Comparison of ENCODE assay signal across 8 mouse cellular contexts in genomic region chr9:108648611-108649560, GRCm38 (mm10). TPM values are rescaled to one million over a fixed set of nuclear protein-coding genes. Genes with fewer than 3 reads are reported as not detected.
A peak's percentile ranks its signal among the peaks of the same experiment; 100 is the strongest.
DNase-seq lines count a peak whose midpoint lies in the region; ATAC-seq lines count a peak whose summit lies in the region.

Gene Arih2, minus strand, starts transcription at chr9:108649386.

- peaks cover 17% of the 10 kb centered on the region for H3K4me1 ChIP-seq in hindbrain, embryonic 16.5 days (ENCODE audit: control insufficient read depth, insufficient read depth, low read depth, low read length)

- H3K27me3 ChIP-seq in hindbrain, embryonic 16.5 days (replicated peaks; ENCODE audit: control insufficient read depth, insufficient read depth, low read length) = no peaks in the 10 kb centered on the region

- H3K4me3 ChIP-seq in hindbrain, embryonic 16.5 days (ENCODE audit: low read length) = peak within 1 kb of the TSS; percentile 100
- peak within 1 kb of the TSS; percentile 52 for H3K4me3 ChIP-seq in macrophage (ENCODE audit: inconsistent target)

- peak within 1 kb of the TSS; percentile 84 for H3K27ac ChIP-seq in hindbrain, embryonic 16.5 days (ENCODE audit: low read depth, low read length)
- H3K27ac ChIP-seq in macrophage = peak within 1 kb of the TSS; percentile 83

- peak; percentile 94 for DNase-seq in T-cell, adult 2 months (ENCODE audit: low spot score)
- peak; percentile 89 to 91 for DNase-seq in cerebellum, postnatal 36 days
- DNase-seq in gastrocnemius, adult 18-20 months (ENCODE audit: low spot score) = peak; percentile 91
- peak; percentile 90 to 93 for DNase-seq in left cerebral cortex, adult 18-20 months (ENCODE audit: low spot score in 2 of 2)
- DNase-seq in right cerebral cortex, adult 18-20 months = peak; percentile 94
- peak; percentile 68 for DNase-seq in urinary bladder, postnatal 10 days (ENCODE audit: low spot score)

- peaks cover 47% of the 10 kb centered on the region for H3K79me2 ChIP-seq in macrophage (ENCODE audit: inconsistent target)

- peak within 1 kb of the TSS; percentile 91 for H3K4me2 ChIP-seq in hindbrain, embryonic 16.5 days (ENCODE audit: low read length)

- WGBS in hindbrain, embryonic 16.5 days = under 1% methylated on average over 108 of the region's 112 CpGs
- under 1% methylated on average over 100 of the region's 112 CpGs for WGBS in macrophage (ENCODE audit: missing documents)

- peak within 1 kb of the TSS; percentile 95 for H3K9ac ChIP-seq in hindbrain, embryonic 16.5 days (ENCODE audit: low read depth, low read length)

- H3K36me3 ChIP-seq in hindbrain, embryonic 16.5 days (ENCODE audit: control insufficient read depth, insufficient read depth, low read length) = no peaks in the 10 kb centered on the region
- no peaks in the 10 kb centered on the region for H3K36me3 ChIP-seq in macrophage (ENCODE audit: inconsistent target)

- ATAC-seq in hindbrain, embryonic 16.5 days = peak; percentile 99

- no peaks in the 10 kb centered on the region for H3K9me3 ChIP-seq in hindbrain, embryonic 16.5 days (ENCODE audit: control insufficient read depth, low read length)

RNA-seq across cellular contexts. Expression of gene Arih2, which starts in this region (rescaled TPM):
- 10 to 100 TPM; 73.1 to 84.5 TPM for total RNA-seq in gastrocnemius, adult 18-20 months (2021)
- 44.6 and 48.0 TPM in 2 replicates for polyA plus RNA-seq in hindbrain, embryonic 16.5 days (2015; fragmentation: Nextera tagmentation; extraction: Ambion mirVana)
- total RNA-seq in left cerebral cortex, adult 18-20 months (2021) = 10 to 100 TPM; 51.0 to 51.8 TPM
- total RNA-seq in macrophage (2018; cell fraction: chromatin; rRNA removed) = 1,000 to 10,000 TPM in 2 of 26 experiments, 100 to 1,000 TPM in 24; 107 to 1,223 (median 257) TPM
- 10 to 100 TPM; 25.5 to 77.6 (median 36.9) TPM for total RNA-seq in macrophage (2018; cell fraction: cytosol; rRNA removed)
- total RNA-seq in macrophage (2018; cell fraction: nucleus; rRNA removed) = 100 to 1,000 TPM in 22 of 26 experiments, 10 to 100 TPM in 4; 64.4 to 740 (median 143) TPM
- polyA plus RNA-seq in macrophage (2018) = 22.7 to 40.8 TPM (median 29.9 TPM) in 3 replicates

Comparison
In these comparisons a context has a peak if more than half of its experiments do, and no peak if none do; other contexts are left out.
1. Peak in every context shown above with its lines: DNase-seq, ATAC-seq, H3K4me3 ChIP-seq and H3K27ac ChIP-seq.